Mouse (Mus musculus) kidney, adult 2 months (tissue): ENCODE measurements around the gene Foxo1.

ENCODE experiments used
- CTCF ChIP-seq: fragments of 200-500 bp; conservative IDR thresholded peaks from 2 replicates; pipeline ENCODE4 v1.5.1; 2011; ENCODE audit warnings: low read depth, mild to moderate bottlenecking, control low read depth, low read length, moderate library complexity, mixed read lengths; ENCODE audit not compliant: insufficient read depth, insufficient read length
- POLR2A ChIP-seq: fragments of 200-500 bp; IDR thresholded peaks from one replicate; pipeline ENCODE4 v1.6.1; 2011; ENCODE audit warnings: low read depth, low read length, control low read depth

- no peak for TF ChIP-seq CTCF
- peak; percentile 83 for TF ChIP-seq POLR2A
Observed at GRCm38 (mm10) chr3:52267652-52268486, at the start of gene Foxo1.
